Mouse (Mus musculus): ENCODE measurements around the gene 6330409D20Rik. TPM values are rescaled to one million over a fixed set of nuclear protein-coding genes. Genes with fewer than 3 reads are reported as not detected.

Gene 6330409D20Rik
- polyA plus RNA-seq, 1 experiment = not detected

DNA sequence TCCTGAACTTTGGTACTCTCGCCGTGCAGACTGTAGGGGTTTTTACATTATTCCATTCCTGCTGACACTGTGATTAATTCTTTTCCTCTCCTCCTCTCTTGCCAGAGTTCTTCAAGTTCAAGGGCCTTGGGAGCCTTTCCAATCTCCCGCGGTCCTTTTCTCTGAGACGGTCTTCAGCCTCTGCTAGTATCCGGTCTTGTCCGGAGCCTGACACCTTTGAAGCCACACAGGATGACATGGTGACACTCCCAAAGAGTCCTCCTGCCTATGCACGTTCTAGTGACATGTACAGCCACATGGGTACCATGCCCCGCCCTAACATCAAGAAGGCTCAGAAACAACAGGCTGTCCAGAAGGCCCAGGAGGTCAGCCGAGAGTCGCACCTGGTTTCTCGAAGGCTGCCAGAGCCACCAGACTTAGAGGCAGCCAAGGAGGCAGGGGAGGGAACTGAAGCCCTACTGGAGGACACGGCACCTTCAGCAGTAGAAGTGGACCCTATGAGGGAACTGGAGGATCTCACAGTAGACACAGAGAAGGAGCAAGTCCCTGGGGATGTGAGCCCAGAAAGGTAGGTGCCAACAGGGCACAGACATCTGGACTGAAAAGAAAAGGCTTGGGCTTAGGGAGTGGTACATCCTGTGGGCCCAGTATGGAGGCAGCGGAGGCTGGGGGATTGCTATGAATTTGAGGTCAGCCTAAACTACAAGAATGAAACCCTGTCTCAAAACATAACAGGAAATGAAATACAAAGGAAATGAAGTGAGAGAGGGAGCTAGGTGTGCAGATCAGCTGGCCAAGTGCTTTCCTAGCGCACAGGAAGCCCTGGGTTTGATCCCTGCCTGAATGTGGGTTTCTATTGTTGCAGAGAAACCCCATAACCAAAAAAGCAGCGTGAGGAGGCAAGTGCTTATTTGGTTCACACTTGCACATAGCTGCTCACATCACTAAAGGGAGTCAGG, 15.7 kb downstream of the 6330409D20Rik start:
- TF ChIP-seq CTCF (IDR thresholded peaks at IDR 0.05; ENCODE audit: extremely low read depth, insufficient read length, insufficient replicate concordance, low read depth, low read length) = no peak
- no peak for TF ChIP-seq POLR2A (IDR thresholded peaks at IDR 0.05; ENCODE audit: low read depth, low read length)
- Histone ChIP-seq H3K4me1 (ENCODE audit: control insufficient read depth, insufficient read depth, insufficient read length, low read length) (peaks cover 4% of the 10 kb centered on the region), H3K4me3 (ENCODE audit: low read depth, low read length) (no peak overlapping the region), H3K36me3 (ENCODE audit: control insufficient read depth, insufficient read depth, low read length) (no peaks in the 10 kb centered on the region), H3K27ac (ENCODE audit: insufficient read depth, low read depth, low read length) (peak overlapping the region; percentile 48), H3K27me3 (ENCODE audit: control insufficient read depth, insufficient read depth, low read length) (no peaks in the 10 kb centered on the region)
- WGBS = 62% methylated on average over 16 of the region's 16 CpGs

DNA sequence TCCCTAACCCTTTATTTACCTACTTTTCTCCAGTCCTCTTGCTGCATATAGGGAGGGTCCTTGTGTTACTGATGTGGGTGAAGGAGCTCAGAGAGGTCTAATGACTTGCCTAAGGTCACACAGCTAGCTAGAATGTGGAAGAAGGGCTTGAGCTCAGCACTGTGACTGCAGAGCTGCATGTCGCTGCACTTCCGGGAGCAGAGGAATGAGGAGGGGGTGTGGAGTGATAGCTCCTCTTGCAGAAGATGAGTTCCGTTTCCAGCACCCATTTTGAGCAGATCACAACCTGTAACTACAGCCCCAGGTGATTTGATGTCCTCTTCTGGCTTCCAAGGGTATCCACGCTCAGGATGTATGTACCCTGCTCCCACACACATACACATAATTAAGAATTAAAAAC, 16.7 kb downstream of the 6330409D20Rik start:
- no peak for TF ChIP-seq CTCF (IDR thresholded peaks at IDR 0.05; ENCODE audit: extremely low read depth, insufficient read length, insufficient replicate concordance, low read depth, low read length)
- no peak for TF ChIP-seq POLR2A (IDR thresholded peaks at IDR 0.05; ENCODE audit: low read depth, low read length)
- H3K4me3 ChIP-seq (ENCODE audit: low read depth, low read length) = no peak overlapping the region
- H3K36me3 ChIP-seq (ENCODE audit: control insufficient read depth, insufficient read depth, low read length) = no peaks in the 10 kb centered on the region
- H3K27me3 ChIP-seq (ENCODE audit: control insufficient read depth, insufficient read depth, low read length) = no peaks in the 10 kb centered on the region
- H3K4me1 ChIP-seq (ENCODE audit: control insufficient read depth, insufficient read depth, insufficient read length, low read length) = peaks cover 4% of the 10 kb centered on the region
- no peak overlapping the region for H3K27ac ChIP-seq (ENCODE audit: insufficient read depth, low read depth, low read length)
- 86% methylated on average over 4 of the region's 4 CpGs for WGBS

DNA sequence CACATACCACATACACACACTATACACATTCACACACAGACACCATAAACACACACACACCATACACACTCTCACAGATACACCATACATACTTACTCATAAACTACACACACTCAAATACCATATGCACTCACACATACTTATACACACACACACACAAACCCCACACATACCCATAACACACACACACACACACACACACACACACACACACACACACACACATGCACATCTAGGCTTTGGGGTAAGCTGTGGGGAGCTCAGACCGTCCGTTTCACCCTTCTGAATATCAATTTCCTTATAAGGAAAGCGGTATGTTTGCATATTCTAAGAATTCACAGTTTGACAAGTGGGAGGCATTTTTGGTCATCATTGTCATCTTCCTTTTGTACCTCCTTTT, 18.2 kb downstream of the 6330409D20Rik start:
- no peak for TF ChIP-seq CTCF (IDR thresholded peaks at IDR 0.05; ENCODE audit: extremely low read depth, insufficient read length, insufficient replicate concordance, low read depth, low read length)
- no peak for TF ChIP-seq POLR2A (IDR thresholded peaks at IDR 0.05; ENCODE audit: low read depth, low read length)
- peak overlapping the region; percentile 72; the same call in 1 of the 2 replicates for H3K27ac ChIP-seq (ENCODE audit: insufficient read depth, low read depth, low read length)
- H3K4me1 ChIP-seq (ENCODE audit: control insufficient read depth, insufficient read depth, insufficient read length, low read length) = peaks cover 4% of the 10 kb centered on the region
- no peak overlapping the region for H3K4me3 ChIP-seq (ENCODE audit: low read depth, low read length)
- 62% methylated on average over 3 of the region's 3 CpGs for WGBS
- no peaks in the 10 kb centered on the region for H3K36me3 ChIP-seq (ENCODE audit: control insufficient read depth, insufficient read depth, low read length)
- H3K27me3 ChIP-seq (ENCODE audit: control insufficient read depth, insufficient read depth, low read length) = no peaks in the 10 kb centered on the region

DNA sequence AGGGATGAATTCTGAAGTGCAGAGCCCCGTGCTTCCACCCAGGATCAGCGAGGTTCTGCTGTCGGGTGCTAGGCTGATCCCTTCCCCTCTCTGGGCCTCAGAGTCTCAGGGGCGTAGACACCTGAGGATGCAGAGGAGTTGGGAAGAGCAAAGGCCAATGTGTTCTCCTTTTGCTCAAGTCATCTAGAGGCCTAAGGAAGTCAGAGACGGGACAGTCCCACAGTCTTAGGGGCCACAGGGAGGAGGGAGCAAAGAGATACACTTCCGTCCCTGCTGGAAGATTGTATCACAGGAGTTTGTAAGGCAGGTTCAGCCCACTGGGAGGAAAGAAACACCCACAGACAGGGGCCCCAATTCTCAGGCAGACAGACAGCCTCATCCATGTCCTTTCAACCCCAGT, 18.8 kb downstream of the 6330409D20Rik start:
- peak overlapping the region; percentile 58 for H3K4me3 ChIP-seq (ENCODE audit: low read depth, low read length)
- no peaks in the 10 kb centered on the region for H3K27me3 ChIP-seq (ENCODE audit: control insufficient read depth, insufficient read depth, low read length)
- WGBS = 40% methylated on average over 6 of the region's 6 CpGs
- peak overlapping the region; percentile 72 for H3K27ac ChIP-seq (ENCODE audit: insufficient read depth, low read depth, low read length)
- peaks cover 4% of the 10 kb centered on the region for H3K4me1 ChIP-seq (ENCODE audit: control insufficient read depth, insufficient read depth, insufficient read length, low read length)
- H3K36me3 ChIP-seq (ENCODE audit: control insufficient read depth, insufficient read depth, low read length) = no peaks in the 10 kb centered on the region
- TF ChIP-seq CTCF (IDR thresholded peaks at IDR 0.05; ENCODE audit: extremely low read depth, insufficient read length, insufficient replicate concordance, low read depth, low read length) (no peak), POLR2A (IDR thresholded peaks at IDR 0.05; ENCODE audit: low read depth, low read length) (no peak)

DNA sequence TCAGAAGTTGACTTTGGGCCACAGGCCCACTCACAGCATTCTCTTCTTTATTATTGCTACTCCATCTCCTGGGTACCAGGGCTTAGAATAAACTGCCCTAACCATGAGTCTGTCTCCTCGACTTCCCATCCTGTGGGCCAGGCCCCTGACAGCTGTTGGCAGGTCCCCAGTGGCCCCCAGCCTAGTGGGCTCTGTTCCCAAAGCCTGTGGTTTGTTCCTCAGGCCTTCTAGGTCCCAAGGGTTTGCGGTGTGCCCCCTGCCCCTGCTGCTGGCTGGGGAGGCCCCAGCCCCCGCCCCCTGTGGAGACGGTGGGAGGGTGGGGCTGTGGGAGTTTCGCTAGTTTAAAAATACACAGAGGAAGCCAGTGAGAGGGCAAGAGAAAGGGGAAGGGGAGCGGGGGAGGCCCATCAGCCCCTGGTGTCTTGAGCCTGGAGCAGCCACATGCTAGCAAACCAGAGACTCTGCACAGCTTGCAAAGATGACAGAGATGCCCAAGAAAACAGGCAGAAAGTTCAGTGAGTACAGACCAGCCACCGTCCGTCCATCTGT, 20.1 kb downstream of the 6330409D20Rik start, which contains the start of gene Sh2d3c:
Gene Sh2d3c (plus strand): TSS at position 375 of the 549 bp plus-strand sequence.
- peak within 1 kb of the TSS; percentile 60 for H3K4me3 ChIP-seq (ENCODE audit: low read depth, low read length)
- peak within 1 kb of the TSS; percentile 72 for H3K27ac ChIP-seq (ENCODE audit: insufficient read depth, low read depth, low read length)
- 61% methylated on average over 8 of the region's 8 CpGs for WGBS
- H3K27me3 ChIP-seq (ENCODE audit: control insufficient read depth, insufficient read depth, low read length) = no peaks in the 10 kb centered on the region
- peaks cover 4% of the 10 kb centered on the region for H3K4me1 ChIP-seq (ENCODE audit: control insufficient read depth, insufficient read depth, insufficient read length, low read length)
- TF ChIP-seq POLR2A (IDR thresholded peaks at IDR 0.05; ENCODE audit: low read depth, low read length) = no peak
- TF ChIP-seq CTCF (IDR thresholded peaks at IDR 0.05; ENCODE audit: extremely low read depth, insufficient read length, insufficient replicate concordance, low read depth, low read length) = no peak
- no peaks in the 10 kb centered on the region for H3K36me3 ChIP-seq (ENCODE audit: control insufficient read depth, insufficient read depth, low read length)

DNA sequence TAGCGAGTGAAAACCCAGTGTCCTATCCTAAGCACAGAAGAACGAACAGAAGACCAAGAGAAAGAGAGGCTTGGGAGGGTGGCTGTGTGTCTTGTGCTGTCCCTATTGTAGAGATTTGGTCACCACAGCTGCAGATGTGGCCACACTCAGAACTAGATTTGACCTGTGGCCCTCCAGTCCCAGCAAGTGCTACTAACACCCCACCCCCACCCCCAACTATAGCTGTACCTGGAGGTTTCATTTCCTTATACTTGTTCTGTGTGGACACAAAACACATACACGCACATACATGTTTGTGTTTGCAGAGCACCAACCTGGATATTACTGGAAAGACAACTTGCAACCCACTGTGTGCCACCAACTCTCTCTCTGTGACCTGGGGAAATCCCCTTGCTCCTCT, 20.8 kb downstream of the 6330409D20Rik start:
- Histone ChIP-seq H3K27me3 (ENCODE audit: control insufficient read depth, insufficient read depth, low read length) (no peaks in the 10 kb centered on the region), H3K27ac (ENCODE audit: insufficient read depth, low read depth, low read length) (peak overlapping the region; percentile 68), H3K36me3 (ENCODE audit: control insufficient read depth, insufficient read depth, low read length) (no peaks in the 10 kb centered on the region), H3K4me3 (ENCODE audit: low read depth, low read length) (no peak overlapping the region), H3K4me1 (ENCODE audit: control insufficient read depth, insufficient read depth, insufficient read length, low read length) (peaks cover 4% of the 10 kb centered on the region)
- 87% methylated on average over 3 of the region's 3 CpGs for WGBS
- TF ChIP-seq CTCF (IDR thresholded peaks at IDR 0.05; ENCODE audit: extremely low read depth, insufficient read length, insufficient replicate concordance, low read depth, low read length) = no peak
- TF ChIP-seq POLR2A (IDR thresholded peaks at IDR 0.05; ENCODE audit: low read depth, low read length) = no peak

DNA sequence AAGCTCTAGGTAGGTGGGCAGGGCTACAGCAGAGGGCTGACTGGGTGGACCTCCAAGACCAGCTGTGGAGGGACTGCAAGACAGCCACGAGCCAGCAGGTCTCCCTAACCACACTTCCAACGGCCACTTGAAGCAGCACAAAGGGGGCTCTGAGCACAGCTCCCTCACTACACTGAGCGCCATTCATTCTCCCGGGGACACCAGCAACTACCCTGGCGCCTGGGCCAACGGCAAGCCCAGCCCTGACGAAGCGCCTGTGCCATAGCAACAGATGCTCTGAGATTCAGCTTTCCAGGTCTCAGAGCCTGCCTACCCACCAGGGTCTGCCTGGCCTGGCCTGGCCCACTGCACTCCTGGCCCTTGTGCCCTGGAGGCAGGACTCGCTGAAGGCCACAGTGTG, 22.1 kb downstream of the 6330409D20Rik start:
- Histone ChIP-seq H3K4me3 (ENCODE audit: low read depth, low read length) (no peak overlapping the region), H3K27ac (ENCODE audit: insufficient read depth, low read depth, low read length) (no peak overlapping the region), H3K36me3 (ENCODE audit: control insufficient read depth, insufficient read depth, low read length) (no peaks in the 10 kb centered on the region), H3K4me1 (ENCODE audit: control insufficient read depth, insufficient read depth, insufficient read length, low read length) (peaks cover 15% of the 10 kb centered on the region), H3K27me3 (ENCODE audit: control insufficient read depth, insufficient read depth, low read length) (no peaks in the 10 kb centered on the region)
- 78% methylated on average over 9 of the region's 9 CpGs for WGBS
- TF ChIP-seq CTCF (IDR thresholded peaks at IDR 0.05; ENCODE audit: extremely low read depth, insufficient read length, insufficient replicate concordance, low read depth, low read length) = no peak
- TF ChIP-seq POLR2A (IDR thresholded peaks at IDR 0.05; ENCODE audit: low read depth, low read length) = no peak
